Mouse (Mus musculus) spleen, adult 2 months (tissue): ENCODE data around the gene Ptprb. TPM values are rescaled to one million over a fixed set of nuclear protein-coding genes. Genes with fewer than 3 reads are reported as not detected.
A peak's percentile ranks its signal among the peaks of the same experiment; 100 is the strongest.

ENCODE experiments used
- DNase-seq, 2 experiments: peaks; one replicate each; pipeline versions ENCODE4 v3.0.0 to v3.0.0-alpha.2; 2012 to 2021; ENCODE audit warnings: low spot score in 2 of 2, low read depth in 1 of 2
- H3K27ac ChIP-seq: fragments of 200-500 bp; 2 replicates; pipeline ENCODE4 v1.5.1; 2012; ENCODE audit warnings: low read length, inconsistent platforms; ENCODE audit not compliant: insufficient read depth
- H3K27me3 ChIP-seq: fragments of 200-500 bp; 2 replicates; pipeline ENCODE4 v1.6.1; 2012; ENCODE audit warnings: mild to moderate bottlenecking, moderate library complexity, low read length, inconsistent platforms; ENCODE audit not compliant: control insufficient read depth, insufficient read depth
- H3K36me3 ChIP-seq: fragments of 200-500 bp; 2 replicates; pipeline ENCODE4 v1.6.1; 2012; ENCODE audit warnings: mild to moderate bottlenecking, low read length, inconsistent platforms; ENCODE audit not compliant: control insufficient read depth, insufficient read depth
- H3K4me1 ChIP-seq: fragments of 200-500 bp; 2 replicates; pipeline ENCODE4 v1.6.1; 2011; ENCODE audit warnings: inconsistent platforms; ENCODE audit not compliant: control insufficient read depth, insufficient read depth, insufficient read length
- H3K4me3 ChIP-seq: fragments of 200-500 bp; 2 replicates; pipeline ENCODE4 v1.5.1; 2011; ENCODE audit warnings: mild to moderate bottlenecking, inconsistent platforms; ENCODE audit not compliant: insufficient read depth, insufficient read length; ENCODE audit errors: extremely low read depth
- CTCF ChIP-seq: fragments of 200-500 bp; IDR thresholded peaks from 2 replicates; pipeline ENCODE4 v1.5.1; 2011; ENCODE audit warnings: mild to moderate bottlenecking, inconsistent platforms; ENCODE audit not compliant: insufficient read depth, insufficient read length, insufficient replicate concordance; ENCODE audit errors: extremely low read depth
- POLR2A ChIP-seq: fragments of 200-500 bp; IDR thresholded peaks from 2 replicates; pipeline ENCODE4 v1.6.1; 2011; ENCODE audit warnings: low read depth, low read length, inconsistent platforms
- WGBS: fragments of 180-500 bp; shearing (Covaris S2); methylation state at CpG from one replicate; pipeline ENCODE4 v1.1.7; 2018; 5-methylcytosine and 5-hydroxymethylcytosine counted together
- polyA plus RNA-seq: library from polyadenylated mRNA; depleted of rRNA; stranded (reverse); fragments of >200 nt; gene quantifications from 2 replicates; pipeline ENCODE4 v1.2.3, GENCODE M21; 2012; rRNA removed

The Ptprb gene
- 5.6 and 5.7 TPM in 2 replicates for polyA plus RNA-seq

- no peak for DNase-seq
- Histone ChIP-seq H3K4me3 (no peak within 1 kb of the TSS), H3K36me3 (no peaks in the 10 kb centered on the region), H3K27ac (peak within 1 kb of the TSS; percentile 57; the same call in 1 of the 2 replicates), H3K4me1 (no peaks in the 10 kb centered on the region), H3K27me3 (no peaks in the 10 kb centered on the region)
- TF ChIP-seq POLR2A: no peak
- no peak for TF ChIP-seq CTCF
- WGBS: 11% methylated on average over 7 of the region's 7 CpGs
Measured at GRCm38 (mm10) chr10:116275280-116275679, at the start of gene Ptprb. Gene Ptprb (plus strand): TSS chr10:116275523.

DNA sequence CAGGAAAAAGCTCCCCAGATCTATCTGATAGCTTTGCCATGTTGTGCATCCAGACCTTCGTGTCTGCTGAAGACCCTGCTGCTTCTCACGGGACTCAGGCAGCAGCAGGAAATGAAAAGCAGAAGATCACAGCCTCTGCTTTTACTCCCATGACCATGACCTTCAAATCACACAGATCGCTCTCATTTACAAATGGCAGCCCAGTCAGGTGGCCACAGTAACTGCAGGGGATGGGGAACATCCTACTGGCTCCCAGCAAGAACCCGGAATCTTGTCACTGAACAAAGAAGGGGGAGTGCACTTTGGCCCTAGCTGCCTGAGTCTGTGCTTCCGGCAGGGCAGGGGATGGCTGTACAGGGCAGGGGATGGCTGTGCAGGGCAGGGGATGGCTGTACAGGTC, 40.0 kb upstream of the Ptprb start:
- no peak for TF ChIP-seq POLR2A
- no peak for TF ChIP-seq CTCF
- Histone ChIP-seq H3K36me3 (no peaks in the 10 kb centered on the region), H3K4me3 (no peak overlapping the region), H3K27ac (no peak overlapping the region), H3K4me1 (no peaks in the 10 kb centered on the region), H3K27me3 (no peaks in the 10 kb centered on the region)
- DNase-seq: no peak
- 42% methylated on average over 5 of the region's 5 CpGs for WGBS

GRCm38 (mm10) chr10:116242200-116242599, 33.1 kb upstream of the Ptprb start:
- no peaks in the 10 kb centered on the region for H3K4me1 ChIP-seq
- TF ChIP-seq POLR2A: no peak
- no peak for TF ChIP-seq CTCF
- WGBS: 28% methylated on average over 7 of the region's 7 CpGs

GRCm38 (mm10) chr10:116243373-116243772, 31.9 kb upstream of the Ptprb start:
- Histone ChIP-seq H3K27ac (no peak overlapping the region), H3K4me1 (no peaks in the 10 kb centered on the region)
- 80% methylated on average over 7 of the region's 7 CpGs for WGBS

More at GRCm38 (mm10) chr10:116242200-116242599, 33.1 kb upstream of the Ptprb start:
- no peaks in the 10 kb centered on the region for H3K36me3 ChIP-seq
- no peak for DNase-seq
- no peaks in the 10 kb centered on the region for H3K27me3 ChIP-seq
- H3K27ac ChIP-seq: no peak overlapping the region
- no peak overlapping the region for H3K4me3 ChIP-seq

DNA sequence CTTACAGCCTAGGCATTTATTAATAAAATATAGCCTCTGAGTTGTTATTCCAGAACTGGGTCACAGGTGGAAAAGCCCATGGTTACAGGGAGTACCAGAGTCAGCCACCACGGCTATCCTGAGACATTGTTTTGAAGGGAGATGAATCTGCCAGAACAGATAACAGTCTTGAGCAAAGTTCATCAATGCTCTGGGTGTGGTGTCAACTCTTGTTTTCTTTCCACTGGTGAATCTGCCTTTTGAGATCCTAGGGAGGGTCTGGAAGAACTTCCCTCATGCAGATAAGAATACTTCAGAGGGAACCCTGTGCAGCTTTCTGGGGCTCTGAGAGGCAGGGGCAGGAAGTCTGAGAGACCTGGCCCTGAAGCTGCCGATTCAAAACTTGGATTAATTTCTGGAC, 29.7 kb upstream of the Ptprb start:
- TF ChIP-seq CTCF: no peak
- no peak for TF ChIP-seq POLR2A
- no peaks in the 10 kb centered on the region for H3K4me1 ChIP-seq
- DNase-seq: no peak
- no peaks in the 10 kb centered on the region for H3K27me3 ChIP-seq
- 77% methylated on average over 2 of the region's 2 CpGs for WGBS
- no peak overlapping the region for H3K27ac ChIP-seq
- no peak overlapping the region for H3K4me3 ChIP-seq
- H3K36me3 ChIP-seq: no peaks in the 10 kb centered on the region

More at GRCm38 (mm10) chr10:116243373-116243772, 31.9 kb upstream of the Ptprb start:
- no peak overlapping the region for H3K4me3 ChIP-seq
- no peaks in the 10 kb centered on the region for H3K36me3 ChIP-seq
- DNase-seq: no peak
- TF ChIP-seq POLR2A (no peak), CTCF (no peak)
- H3K27me3 ChIP-seq: no peaks in the 10 kb centered on the region

GRCm38 (mm10) chr10:116252668-116253067, 22.7 kb upstream of the Ptprb start:
- H3K4me1 ChIP-seq: no peaks in the 10 kb centered on the region
- TF ChIP-seq POLR2A: no peak
- no peak for TF ChIP-seq CTCF
- WGBS: 86% methylated on average over 7 of the region's 7 CpGs
- DNase-seq: no peak
- H3K4me3 ChIP-seq: no peak overlapping the region
- no peaks in the 10 kb centered on the region for H3K36me3 ChIP-seq
- H3K27me3 ChIP-seq: no peaks in the 10 kb centered on the region
- H3K27ac ChIP-seq: no peak overlapping the region

DNA sequence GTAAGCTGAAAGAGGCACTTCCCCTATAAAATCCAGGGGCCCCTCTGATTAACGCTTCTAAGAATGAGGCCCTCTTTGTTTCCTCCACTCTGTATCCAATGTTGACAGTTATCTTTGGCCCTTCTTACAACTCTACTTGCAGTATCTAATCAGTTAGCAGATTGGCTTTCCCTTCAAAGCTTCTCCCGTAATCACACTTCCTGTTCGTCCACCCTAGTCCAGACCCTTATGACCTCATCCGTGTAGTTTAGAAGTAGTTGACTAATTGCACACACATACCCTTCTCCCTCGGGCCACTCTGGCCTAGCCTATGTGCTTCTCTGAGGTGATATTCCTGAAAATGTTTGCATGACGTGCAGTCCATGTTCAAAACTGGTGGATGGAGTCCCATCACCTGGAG, 21.4 kb upstream of the Ptprb start:
- 69% methylated on average over 6 of the region's 6 CpGs for WGBS
- Histone ChIP-seq H3K27me3 (no peaks in the 10 kb centered on the region), H3K27ac (no peak overlapping the region), H3K4me3 (no peak overlapping the region), H3K4me1 (no peaks in the 10 kb centered on the region), H3K36me3 (no peaks in the 10 kb centered on the region)
- no peak for DNase-seq
- TF ChIP-seq CTCF (no peak), POLR2A (no peak)

DNA sequence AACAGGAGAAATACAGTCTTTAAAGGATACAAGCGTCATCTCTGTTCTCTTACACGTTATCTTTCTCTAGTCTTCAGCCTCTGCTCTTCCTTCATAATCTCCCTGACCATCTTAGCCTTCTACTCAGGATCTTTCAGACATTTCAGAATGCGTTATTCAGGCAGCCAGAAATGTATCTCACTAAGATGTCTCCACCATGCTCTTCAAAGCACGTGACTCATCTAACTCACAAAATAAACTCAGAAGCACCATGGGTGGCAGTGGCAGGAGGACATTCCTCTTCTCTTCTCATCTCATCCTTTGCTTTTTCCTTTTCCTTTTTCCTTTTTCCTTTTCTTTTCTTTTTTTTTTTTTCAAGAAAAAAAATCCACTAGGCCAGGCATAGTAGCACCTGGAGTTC, 16.0 kb upstream of the Ptprb start:
- 85% methylated on average over 4 of the region's 4 CpGs for WGBS
- no peaks in the 10 kb centered on the region for H3K27me3 ChIP-seq
- H3K27ac ChIP-seq: no peak overlapping the region
- TF ChIP-seq CTCF (no peak), POLR2A (no peak)
- no peaks in the 10 kb centered on the region for H3K4me1 ChIP-seq
- H3K36me3 ChIP-seq: no peaks in the 10 kb centered on the region
- no peak overlapping the region for H3K4me3 ChIP-seq
- DNase-seq: no peak
